Mouse (Mus musculus): ENCODE measurements around the gene Ccm2. TPM values are rescaled to one million over a fixed set of nuclear protein-coding genes. Genes with fewer than 3 reads are reported as not detected.
A peak's percentile ranks its signal among the peaks of the same experiment; 100 is the strongest.
"Not testable (repeated sequence)": the region's sequence is repeated elsewhere in the genome, so short reads cannot be mapped to it uniquely, and the experiment has no call there.

The Ccm2 gene
- polyA plus RNA-seq, 1 experiment from 2014 or later, result 86.2 TPM

GRCm38 (mm10) chr11:6519491-6520033 is 27.1 kb upstream of the Ccm2 start:
- H3K36me3 ChIP-seq (ENCODE audit: control insufficient read depth, insufficient read depth, low read length), result peaks cover 7% of the 10 kb centered on the region
- H3K4me2 ChIP-seq (replicated peaks; ENCODE audit: low read depth, low read length), result no peak overlapping the region
- 71% methylated on average over 11 of the region's 11 CpGs for WGBS
- no peaks in the 10 kb centered on the region for H3K4me1 ChIP-seq (ENCODE audit: control insufficient read depth, insufficient read depth, low read length)
- no peak overlapping the region for H3K27ac ChIP-seq (ENCODE audit: low read length)
- no peaks in the 10 kb centered on the region for H3K9me3 ChIP-seq (ENCODE audit: control insufficient read depth, low read depth, low read length)
- H3K4me3 ChIP-seq (ENCODE audit: low read depth, low read length), result no peak overlapping the region
- no peaks in the 10 kb centered on the region for H3K27me3 ChIP-seq (ENCODE audit: control insufficient read depth, insufficient read depth, low read length)
- H3K9ac ChIP-seq (replicated peaks; ENCODE audit: low read depth, low read length), result no peak overlapping the region
- ATAC-seq (ENCODE audit: insufficient number of reproducible peaks, insufficient read depth, low FRiP score, low read depth), result no peak; the same call in 1 of the 2 replicates

DNA sequence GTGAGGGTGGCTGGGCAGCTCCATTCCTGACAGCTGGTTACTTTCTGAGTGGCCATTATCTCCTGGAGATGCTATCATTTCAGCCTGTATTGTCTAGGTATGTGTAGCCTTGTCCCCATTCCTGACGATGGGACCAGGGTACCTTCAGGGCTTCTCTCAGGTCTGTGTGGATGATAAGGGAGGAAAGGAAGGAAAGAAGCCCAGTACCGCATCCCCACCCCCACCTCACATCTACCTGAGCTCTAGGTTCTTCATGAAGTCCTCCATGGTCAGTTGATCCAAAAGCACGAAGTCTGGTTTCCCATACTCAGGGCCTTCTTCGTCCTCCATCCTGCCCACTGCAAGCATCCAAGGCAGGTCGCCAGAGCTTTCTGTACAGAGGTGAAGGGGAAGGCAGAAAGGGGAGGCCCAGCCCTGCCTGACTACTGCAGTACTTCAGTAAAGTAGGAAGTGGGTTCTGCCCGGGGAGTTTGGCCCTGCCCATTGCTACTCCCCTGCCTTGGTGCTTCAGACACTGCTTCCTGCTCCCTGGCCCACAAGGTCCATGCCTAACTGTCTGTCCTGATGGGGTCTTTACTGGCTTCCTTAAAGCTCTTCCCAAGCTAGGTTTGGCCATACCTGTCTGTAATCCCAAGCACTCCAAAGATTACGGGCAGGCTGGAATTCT is 26.0 kb upstream of the Ccm2 start, which contains the start of gene Myo1g:
TSS of gene Myo1g (minus strand) at position 459 of the 667 bp plus-strand sequence.
- H3K4me3 ChIP-seq (ENCODE audit: low read depth, low read length), result no peak within 1 kb of the TSS
- no peak within 1 kb of the TSS for H3K4me2 ChIP-seq (replicated peaks; ENCODE audit: low read depth, low read length)
- peaks cover 18% of the 10 kb centered on the region for H3K36me3 ChIP-seq (ENCODE audit: control insufficient read depth, insufficient read depth, low read length)
- no peak for ATAC-seq (ENCODE audit: insufficient number of reproducible peaks, insufficient read depth, low FRiP score, low read depth)
- 77% methylated on average over 7 of the region's 7 CpGs for WGBS
- no peaks in the 10 kb centered on the region for H3K9me3 ChIP-seq (ENCODE audit: control insufficient read depth, low read depth, low read length)
- no peak within 1 kb of the TSS for H3K9ac ChIP-seq (replicated peaks; ENCODE audit: low read depth, low read length)
- no peaks in the 10 kb centered on the region for H3K4me1 ChIP-seq (ENCODE audit: control insufficient read depth, insufficient read depth, low read length)
- no peak within 1 kb of the TSS for H3K27ac ChIP-seq (ENCODE audit: low read length)
- H3K27me3 ChIP-seq (ENCODE audit: control insufficient read depth, insufficient read depth, low read length), result no peaks in the 10 kb centered on the region

- Histone ChIP-seq H3K4me3 (ENCODE audit: low read depth, low read length) (no peak overlapping the region), H3K27me3 (ENCODE audit: control insufficient read depth, insufficient read depth, low read length) (no peaks in the 10 kb centered on the region), H3K27ac (ENCODE audit: low read length) (no peak overlapping the region), H3K9me3 (ENCODE audit: control insufficient read depth, low read depth, low read length) (no peaks in the 10 kb centered on the region), H3K4me1 (ENCODE audit: control insufficient read depth, insufficient read depth, low read length) (no peaks in the 10 kb centered on the region), H3K9ac (replicated peaks; ENCODE audit: low read depth, low read length) (no peak overlapping the region), H3K36me3 (ENCODE audit: control insufficient read depth, insufficient read depth, low read length) (peaks cover 28% of the 10 kb centered on the region), H3K4me2 (replicated peaks; ENCODE audit: low read depth, low read length) (no peak overlapping the region)
- ATAC-seq (ENCODE audit: insufficient number of reproducible peaks, insufficient read depth, low FRiP score, low read depth), result no peak
- WGBS, result 71% methylated on average over 9 of the region's 9 CpGs
Measured at GRCm38 (mm10) chr11:6522782-6523525, 23.7 kb upstream of the Ccm2 start.

- H3K4me1 ChIP-seq (ENCODE audit: control insufficient read depth, insufficient read depth, low read length), result no peaks in the 10 kb centered on the region
- WGBS, result 53% methylated on average over 1 of the region's 1 CpGs
- no peak overlapping the region for H3K9ac ChIP-seq (replicated peaks; ENCODE audit: low read depth, low read length)
- no peak for ATAC-seq (ENCODE audit: insufficient number of reproducible peaks, insufficient read depth, low FRiP score, low read depth)
- H3K27me3 ChIP-seq (ENCODE audit: control insufficient read depth, insufficient read depth, low read length), result no peaks in the 10 kb centered on the region
- no peaks in the 10 kb centered on the region for H3K9me3 ChIP-seq (ENCODE audit: control insufficient read depth, low read depth, low read length)
- no peak overlapping the region for H3K4me2 ChIP-seq (replicated peaks; ENCODE audit: low read depth, low read length)
- peaks cover 28% of the 10 kb centered on the region for H3K36me3 ChIP-seq (ENCODE audit: control insufficient read depth, insufficient read depth, low read length)
- no peak overlapping the region for H3K4me3 ChIP-seq (ENCODE audit: low read depth, low read length)
- H3K27ac ChIP-seq (ENCODE audit: low read length), result no peak overlapping the region
Measured at GRCm38 (mm10) chr11:6523662-6524088, 23.0 kb upstream of the Ccm2 start.

- no peaks in the 10 kb centered on the region for H3K9me3 ChIP-seq (ENCODE audit: control insufficient read depth, low read depth, low read length)
- ATAC-seq (ENCODE audit: insufficient number of reproducible peaks, insufficient read depth, low FRiP score, low read depth), result no peak
- H3K27ac ChIP-seq (ENCODE audit: low read length), result no peak overlapping the region
- no peaks in the 10 kb centered on the region for H3K4me1 ChIP-seq (ENCODE audit: control insufficient read depth, insufficient read depth, low read length)
- no peaks in the 10 kb centered on the region for H3K27me3 ChIP-seq (ENCODE audit: control insufficient read depth, insufficient read depth, low read length)
- H3K4me3 ChIP-seq (ENCODE audit: low read depth, low read length), result no peak overlapping the region
- H3K9ac ChIP-seq (replicated peaks; ENCODE audit: low read depth, low read length), result no peak overlapping the region
- no peak overlapping the region for H3K4me2 ChIP-seq (replicated peaks; ENCODE audit: low read depth, low read length)
- 91% methylated on average over 8 of the region's 8 CpGs for WGBS
- peaks cover 28% of the 10 kb centered on the region for H3K36me3 ChIP-seq (ENCODE audit: control insufficient read depth, insufficient read depth, low read length)
Measured at GRCm38 (mm10) chr11:6524165-6524879, 22.4 kb upstream of the Ccm2 start.

DNA sequence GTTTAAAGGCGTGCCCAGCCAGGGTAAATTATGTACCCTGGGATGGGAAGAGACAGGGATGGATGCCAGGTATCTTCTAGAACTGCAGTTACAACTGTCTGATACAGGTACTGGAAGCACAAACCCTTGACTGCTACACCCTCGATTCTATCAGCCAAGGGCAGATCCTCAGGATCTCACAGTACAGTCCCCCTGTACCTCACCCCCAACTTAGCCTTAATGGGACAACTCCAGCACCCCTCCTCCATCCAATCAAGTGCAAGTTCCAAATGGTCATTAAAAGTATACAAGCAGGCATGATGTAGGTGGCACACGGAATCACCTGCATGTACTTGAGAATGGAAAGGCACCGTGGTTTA is 21.8 kb upstream of the Ccm2 start:
- peaks cover 28% of the 10 kb centered on the region for H3K36me3 ChIP-seq (ENCODE audit: control insufficient read depth, insufficient read depth, low read length)
- H3K27me3 ChIP-seq (ENCODE audit: control insufficient read depth, insufficient read depth, low read length), result no peaks in the 10 kb centered on the region
- H3K9ac ChIP-seq (replicated peaks; ENCODE audit: low read depth, low read length), result no peak overlapping the region
- no peaks in the 10 kb centered on the region for H3K9me3 ChIP-seq (ENCODE audit: control insufficient read depth, low read depth, low read length)
- no peak overlapping the region for H3K27ac ChIP-seq (ENCODE audit: low read length)
- 91% methylated on average over 4 of the region's 4 CpGs for whole genome bisulfite sequencing
- no peaks in the 10 kb centered on the region for H3K4me1 ChIP-seq (ENCODE audit: control insufficient read depth, insufficient read depth, low read length)
- H3K4me3 ChIP-seq (ENCODE audit: low read depth, low read length), result no peak overlapping the region
- no peak for ATAC-seq (ENCODE audit: insufficient number of reproducible peaks, insufficient read depth, low FRiP score, low read depth)
- H3K4me2 ChIP-seq (replicated peaks; ENCODE audit: low read depth, low read length), result no peak overlapping the region

DNA sequence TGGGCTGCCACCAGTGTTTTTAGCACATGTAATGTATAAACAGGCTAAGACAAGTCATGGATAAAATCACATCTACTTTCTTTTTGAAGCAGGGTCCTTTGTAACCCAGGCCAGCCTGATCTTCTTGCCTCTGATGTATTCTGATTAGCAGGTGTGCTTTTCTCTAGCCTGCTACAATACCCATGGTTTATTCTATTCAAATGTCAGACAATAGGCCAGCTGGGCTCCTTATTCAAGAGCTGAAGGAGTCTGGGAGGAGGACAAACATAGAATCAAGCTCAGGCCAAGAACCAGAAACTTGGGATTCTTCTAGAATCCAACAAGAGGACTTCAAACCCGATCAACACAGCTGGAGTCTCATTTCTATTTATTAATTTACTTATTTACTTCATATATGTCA is 21.4 kb upstream of the Ccm2 start:
- ATAC-seq (ENCODE audit: insufficient number of reproducible peaks, insufficient read depth, low FRiP score, low read depth), result no peak
- Histone ChIP-seq H3K36me3 (ENCODE audit: control insufficient read depth, insufficient read depth, low read length) (peaks cover 28% of the 10 kb centered on the region), H3K9ac (replicated peaks; ENCODE audit: low read depth, low read length) (no peak overlapping the region), H3K4me3 (ENCODE audit: low read depth, low read length) (no peak overlapping the region), H3K4me1 (ENCODE audit: control insufficient read depth, insufficient read depth, low read length) (no peaks in the 10 kb centered on the region), H3K4me2 (replicated peaks; ENCODE audit: low read depth, low read length) (no peak overlapping the region), H3K9me3 (ENCODE audit: control insufficient read depth, low read depth, low read length) (no peaks in the 10 kb centered on the region), H3K27ac (ENCODE audit: low read length) (no peak overlapping the region), H3K27me3 (ENCODE audit: control insufficient read depth, insufficient read depth, low read length) (no peaks in the 10 kb centered on the region)
- WGBS, result 76% methylated on average over 1 of the region's 1 CpGs

DNA sequence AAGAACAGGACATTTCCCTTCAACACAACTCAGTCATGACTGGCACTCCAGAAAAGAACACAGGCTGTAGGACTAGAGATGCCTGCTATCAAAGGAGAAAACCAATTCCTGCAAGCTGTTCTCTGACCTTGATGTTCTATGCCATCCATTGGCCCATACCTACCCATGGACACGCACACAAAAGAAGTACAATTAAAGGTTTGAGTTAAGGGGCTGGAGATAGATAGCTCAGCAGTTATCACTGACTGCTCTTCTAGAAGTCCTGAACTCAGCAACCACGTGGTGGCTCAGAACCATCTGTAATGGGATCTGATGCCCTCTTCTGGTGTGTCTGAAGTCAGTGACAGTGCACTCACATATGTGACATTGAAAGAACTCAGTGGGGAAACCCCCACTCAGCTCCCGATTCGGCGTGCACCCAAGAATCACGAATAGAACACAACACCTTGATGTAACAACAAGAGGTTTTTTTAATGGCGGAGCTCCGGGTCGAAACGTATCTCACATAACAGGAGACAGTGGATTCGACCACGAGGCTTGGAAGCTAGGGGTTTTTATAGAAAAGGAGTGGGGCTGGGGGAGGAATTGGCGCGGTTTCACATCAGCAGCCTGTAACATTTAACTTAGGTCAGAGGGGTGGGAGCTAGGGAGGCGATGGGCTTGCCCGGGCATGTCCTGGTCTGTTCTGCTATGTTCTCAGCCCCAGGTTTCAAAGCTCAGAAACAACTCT is 20.0 kb upstream of the Ccm2 start:
- WGBS, result 63% methylated on average over 9 of the region's 16 CpGs
- H3K4me1 ChIP-seq (ENCODE audit: control insufficient read depth, insufficient read depth, low read length); ATAC-seq (ENCODE audit: insufficient number of reproducible peaks, insufficient read depth, low FRiP score, low read depth); H3K27me3 ChIP-seq (ENCODE audit: control insufficient read depth, insufficient read depth, low read length); H3K9me3 ChIP-seq (ENCODE audit: control insufficient read depth, low read depth, low read length); H3K9ac ChIP-seq (replicated peaks; ENCODE audit: low read depth, low read length): not testable (repeated sequence)
- Histone ChIP-seq H3K36me3 (ENCODE audit: control insufficient read depth, insufficient read depth, low read length) (peaks cover 28% of the 10 kb centered on the region), H3K27ac (ENCODE audit: low read length) (peak overlapping the region; percentile 86; the same call in 1 of the 2 replicates), H3K4me2 (replicated peaks; ENCODE audit: low read depth, low read length) (peak overlapping the region; percentile 80), H3K4me3 (ENCODE audit: low read depth, low read length) (peak overlapping the region; percentile 73)
